Mouse (Mus musculus) urinary bladder, postnatal 4 days (tissue): ENCODE measurements around the gene Izumo1.

Source experiments
- DNase-seq, 2 experiments: peaks; one replicate each; pipeline ENCODE4 v3.0.0; 2021 to 2022; ENCODE audit warnings: low spot score in 2 of 2

Izumo1 gene

DNA sequence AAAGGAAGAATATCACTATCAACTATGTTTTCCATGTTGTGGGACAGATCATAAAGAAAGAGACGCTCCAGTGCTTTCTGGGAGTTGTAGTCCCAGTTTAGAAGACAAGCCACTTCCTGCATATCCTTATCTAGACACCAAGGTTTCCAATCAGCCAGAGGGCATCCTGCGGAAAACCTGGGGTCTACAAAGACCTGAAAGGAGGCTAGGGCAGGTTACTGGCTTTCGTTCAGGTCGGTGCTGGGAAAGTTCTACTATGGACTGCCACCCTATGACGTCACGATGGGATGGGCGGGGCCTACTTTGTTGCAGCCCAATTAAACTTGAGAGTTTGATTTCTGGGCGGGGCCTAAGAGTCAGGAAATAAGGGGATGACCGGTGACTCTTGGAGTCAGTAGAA, at the start of gene Izumo1:
Gene Izumo1, plus strand, starts transcription at position 369 of the 400 bp plus-strand sequence.
- DNase-seq: no peak

GRCm38 (mm10) chr7:45571966-45572365, 49.6 kb upstream of the Izumo1 start:
- DNase-seq: no peak

DNA sequence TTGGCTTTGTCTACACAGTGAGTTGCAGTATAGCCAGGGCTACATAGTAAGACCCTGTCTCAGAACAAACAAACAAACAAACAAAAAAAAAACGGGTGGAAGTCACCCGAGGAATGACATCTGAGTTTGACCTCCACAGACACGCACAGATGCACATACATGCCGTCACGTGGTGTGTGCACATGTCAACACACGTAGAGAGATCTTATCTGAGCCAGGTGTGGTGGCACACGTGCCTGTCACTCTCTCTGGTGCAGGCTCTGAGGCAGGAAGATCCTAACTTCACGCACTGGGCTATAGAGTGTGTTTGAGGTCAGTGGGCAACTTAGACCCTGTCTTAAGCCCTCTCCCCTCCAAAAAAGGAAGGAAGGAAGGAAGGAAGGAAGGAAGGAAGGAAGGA, 47.7 kb upstream of the Izumo1 start:
- no peak for DNase-seq

DNA sequence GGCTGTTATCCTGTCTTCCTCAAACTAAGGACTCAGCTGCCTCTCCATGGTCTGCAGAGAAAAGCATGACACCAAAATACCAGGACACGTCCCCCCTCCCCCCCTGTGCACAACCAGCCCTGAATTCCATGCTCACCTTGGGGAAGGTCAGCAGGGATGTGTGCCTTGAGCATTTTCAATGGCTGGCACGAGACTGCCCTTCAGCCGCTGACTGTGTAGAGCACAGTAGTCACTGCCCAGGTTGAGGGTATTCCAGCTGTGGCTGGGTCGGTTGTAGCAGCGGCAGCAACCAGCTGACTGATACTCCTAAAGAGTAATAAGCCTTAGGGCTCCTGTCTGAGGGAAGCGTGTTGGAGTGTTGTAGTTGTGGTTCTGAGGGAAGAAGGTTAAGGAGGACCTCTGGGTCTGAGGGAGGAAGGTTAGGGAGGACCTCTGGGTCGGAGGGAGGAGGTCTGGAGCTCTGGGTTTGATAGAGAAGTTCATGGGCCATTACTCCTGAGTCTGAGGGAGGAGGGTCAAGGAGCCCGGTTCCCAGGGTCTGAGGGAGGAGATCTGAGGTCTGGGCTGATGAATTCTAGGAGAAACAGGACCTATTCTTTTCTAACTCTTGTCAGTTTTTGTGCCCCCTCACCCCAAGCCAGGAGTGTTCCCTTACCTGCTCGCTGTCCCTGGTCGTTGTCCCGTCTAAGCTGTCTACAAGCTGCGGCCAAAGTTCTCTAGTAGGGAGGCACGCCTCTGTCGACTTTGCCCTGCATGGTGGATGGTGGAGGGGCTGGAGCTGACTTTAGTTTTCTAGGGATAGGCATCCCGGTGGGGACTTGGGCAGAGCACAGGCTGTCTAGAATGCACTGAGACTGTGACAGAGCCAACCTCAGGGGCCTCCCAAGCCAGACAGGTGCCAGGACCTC, 46.9 kb upstream of the Izumo1 start:
- DNase-seq: no peak

DNA sequence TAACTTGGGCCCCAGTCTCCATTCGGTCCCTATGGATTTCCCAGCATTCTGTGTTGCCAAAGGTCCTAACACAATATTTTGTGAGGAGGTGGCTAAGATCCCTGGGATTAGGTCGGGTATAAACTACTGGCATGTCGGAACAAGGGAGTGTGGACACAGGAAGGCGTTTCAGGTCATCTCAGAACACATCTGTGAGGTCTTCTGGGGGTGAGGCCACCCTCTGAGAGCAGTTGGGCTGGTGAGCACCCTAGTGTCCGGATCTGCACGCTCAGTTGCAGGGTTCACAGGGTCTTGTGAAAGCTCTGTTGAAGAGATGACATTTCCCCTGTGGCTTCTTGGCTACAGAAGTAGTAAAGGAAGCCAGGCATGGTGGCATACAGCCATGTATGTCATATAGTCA, 35.7 kb upstream of the Izumo1 start:
- DNase-seq: no peak

- no peak for DNase-seq
Measured at GRCm38 (mm10) chr7:45587631-45588592, 33.7 kb upstream of the Izumo1 start.

DNA sequence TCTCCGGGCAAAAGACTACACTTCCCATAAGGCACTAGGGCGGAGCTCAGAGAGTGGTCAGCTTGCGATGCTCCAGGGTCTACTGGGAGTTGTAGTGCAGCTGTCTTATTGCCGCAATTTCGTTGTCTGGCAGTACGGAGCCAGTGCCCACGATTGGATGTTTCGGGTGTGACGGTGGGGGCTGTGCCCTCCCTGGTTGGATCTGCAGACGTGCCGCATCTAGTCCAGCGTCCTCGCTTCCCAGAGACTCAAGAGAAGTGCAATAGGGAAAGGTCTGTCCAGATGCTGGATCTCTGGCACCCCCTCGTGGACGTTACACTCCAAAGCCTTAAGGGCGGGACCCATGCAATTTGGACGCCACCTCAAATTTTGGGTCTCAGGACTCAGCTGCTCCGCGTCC, 32.4 kb upstream of the Izumo1 start:
- peak; percentile 92 to 94 for DNase-seq

- DNase-seq: no peak
Measured at GRCm38 (mm10) chr7:45589898-45590297, 31.7 kb upstream of the Izumo1 start.

GRCm38 (mm10) chr7:45590874-45591273, 30.7 kb upstream of the Izumo1 start:
- DNase-seq: no peak

DNA sequence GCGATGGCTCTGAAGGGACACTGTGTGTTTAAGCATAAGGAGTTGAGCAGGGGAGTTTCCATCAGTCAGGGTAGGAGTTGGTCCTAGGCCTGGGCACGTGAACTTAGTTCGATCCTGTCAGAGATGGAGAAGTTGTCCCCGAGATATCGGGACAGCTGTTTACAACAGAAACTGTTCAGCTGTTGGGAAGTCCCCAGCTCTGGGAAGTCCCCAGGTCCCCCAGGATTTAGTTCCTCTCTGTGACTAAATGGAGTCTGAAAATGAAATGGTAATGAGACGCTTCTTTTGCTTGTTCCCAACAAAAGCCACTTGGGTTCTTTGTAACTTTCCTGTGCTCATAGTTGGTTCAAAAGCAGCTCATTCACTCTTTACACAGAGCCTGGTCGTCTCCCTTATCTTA, 29.7 kb upstream of the Izumo1 start:
- DNase-seq: no peak

DNA sequence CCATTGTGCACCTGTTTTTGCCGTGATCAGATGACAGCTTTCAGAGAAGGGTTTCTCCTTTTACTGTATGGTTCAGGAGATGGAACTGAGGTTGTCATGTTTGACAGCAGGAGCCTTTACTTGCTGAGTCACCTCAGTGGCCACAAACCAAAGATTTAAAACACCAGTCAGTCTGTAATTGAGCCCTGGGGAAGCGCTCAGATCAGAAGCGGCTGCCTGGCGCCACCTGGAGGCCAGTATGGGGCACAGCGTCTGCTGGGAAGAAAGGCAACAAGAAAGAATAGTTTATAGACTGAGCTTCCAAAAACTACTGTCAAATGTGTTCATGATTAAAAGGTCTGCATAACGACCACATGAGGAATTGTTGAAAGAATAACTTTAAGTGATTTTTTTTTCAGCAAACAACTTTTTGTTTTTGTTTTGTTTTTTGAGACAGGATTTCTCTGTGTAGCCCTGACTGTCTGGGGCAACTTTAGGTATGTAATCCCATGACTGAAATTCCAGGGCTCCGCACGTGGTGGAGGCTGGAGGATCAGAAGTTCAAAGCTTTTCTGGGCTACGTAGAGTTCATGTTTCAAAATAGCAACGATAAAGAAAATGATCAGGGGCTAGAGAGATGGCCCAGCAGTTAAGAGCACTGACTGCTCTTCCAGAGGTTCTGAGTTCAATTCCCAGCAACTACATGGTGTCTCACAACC, 28.3 kb upstream of the Izumo1 start:
- DNase-seq: peak; percentile 54 to 71

- DNase-seq: no peak
Measured at GRCm38 (mm10) chr7:45595176-45595575, 26.4 kb upstream of the Izumo1 start.

DNA sequence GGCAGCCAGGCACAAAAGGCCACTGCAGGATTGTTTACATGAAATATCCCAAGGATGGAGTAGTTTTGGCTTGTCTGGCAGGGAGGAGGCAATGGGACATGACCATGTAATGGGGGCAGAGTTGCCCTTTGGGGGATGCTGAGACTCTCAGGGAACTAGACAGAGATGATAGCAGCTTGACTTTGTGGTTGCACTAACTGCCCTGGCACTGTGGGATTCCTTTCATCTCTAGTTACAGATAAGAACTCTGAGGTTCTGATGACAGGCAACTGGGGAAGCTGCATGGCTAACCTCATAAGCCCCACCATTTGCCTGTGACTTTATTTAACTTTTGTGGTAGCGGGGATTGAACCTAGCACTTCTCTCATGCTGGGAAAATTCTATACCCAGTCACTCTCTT, 25.5 kb upstream of the Izumo1 start:
- DNase-seq: no peak

- DNase-seq: no peak
Measured at GRCm38 (mm10) chr7:45597013-45597412, 24.6 kb upstream of the Izumo1 start.

DNA sequence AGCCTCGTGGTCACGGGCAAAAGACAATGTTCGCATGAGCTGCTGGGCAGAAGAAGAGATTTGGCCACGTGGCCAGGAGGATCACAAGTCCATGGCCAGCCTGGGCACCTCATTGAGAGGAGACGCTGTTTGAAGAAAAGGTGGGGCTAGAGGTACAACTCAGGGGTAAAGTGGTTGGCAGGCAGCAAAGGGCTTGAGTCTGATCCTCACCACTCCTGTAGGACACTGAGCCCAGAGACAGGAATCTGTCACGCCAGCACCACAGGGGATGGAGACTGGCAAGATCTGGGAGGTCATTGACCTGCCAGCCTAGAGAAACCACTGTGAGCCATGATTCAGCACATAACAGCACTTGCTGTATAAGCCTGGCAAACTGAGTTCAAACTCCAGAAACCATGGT, 24.1 kb upstream of the Izumo1 start:
- DNase-seq: no peak

- no peak for DNase-seq
Measured at GRCm38 (mm10) chr7:45598960-45599879, 22.4 kb upstream of the Izumo1 start.

DNA sequence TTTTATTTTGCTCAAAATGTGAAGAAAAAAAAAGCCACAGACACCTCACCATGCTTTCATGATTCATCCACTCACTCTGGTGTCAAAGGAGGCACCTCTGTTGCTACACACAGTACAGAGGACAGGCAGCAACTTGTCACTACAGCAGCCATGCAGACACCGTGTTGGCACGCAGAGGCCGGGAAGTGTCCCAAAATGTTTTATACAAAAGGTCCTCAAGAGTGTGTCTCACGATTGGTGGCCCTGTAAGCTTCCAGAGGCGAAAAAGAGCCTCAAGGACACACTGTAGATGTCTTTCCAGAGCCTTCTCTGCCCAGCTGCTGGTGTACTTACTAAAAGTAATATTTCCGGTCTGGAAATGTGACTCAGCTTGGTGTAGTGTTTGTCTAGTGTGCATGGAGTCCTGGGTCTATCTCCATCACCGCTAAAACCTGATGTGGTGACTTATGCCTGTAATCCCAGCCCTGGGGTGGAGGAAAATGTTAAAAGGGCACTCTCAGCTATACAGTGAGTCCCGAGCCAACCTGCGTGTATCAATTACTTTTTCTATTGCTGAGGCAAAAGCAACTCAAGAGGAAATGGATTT, 15.8 kb upstream of the Izumo1 start:
- DNase-seq: no peak

GRCm38 (mm10) chr7:45609511-45609910, 12.1 kb upstream of the Izumo1 start:
- DNase-seq: no peak

GRCm38 (mm10) chr7:45616277-45616676, 5.3 kb upstream of the Izumo1 start:
- DNase-seq: no peak

- no peak for DNase-seq
Measured at GRCm38 (mm10) chr7:45617042-45617695, 4.4 kb upstream of the Izumo1 start, which contains the start of gene Fut1. Fut1 (plus strand) TSS chr7:45617289.
